Mouse (Mus musculus): ENCODE measurements around the gene Plekha3.

Gene Plekha3

GRCm38 (mm10) chr2:76702751-76703150 lies 27.7 kb downstream of the Plekha3 start:
- no peak for TF ChIP-seq GATA4 (IDR thresholded peaks at IDR 0.05; ENCODE audit: insufficient replicate concordance, low read length)

GRCm38 (mm10) chr2:76705655-76706054 lies 30.6 kb downstream of the Plekha3 start:
- TF ChIP-seq GATA4 (IDR thresholded peaks at IDR 0.05; ENCODE audit: insufficient replicate concordance, low read length), result no peak

GRCm38 (mm10) chr2:76708512-76708911 lies 33.4 kb downstream of the Plekha3 start:
- TF ChIP-seq GATA4 (IDR thresholded peaks at IDR 0.05; ENCODE audit: insufficient replicate concordance, low read length), result no peak

- no peak for TF ChIP-seq GATA4 (IDR thresholded peaks at IDR 0.05; ENCODE audit: insufficient replicate concordance, low read length)
These were observed 39.9 kb downstream of the Plekha3 start for GRCm38 (mm10) chr2:76714984-76715383.

GRCm38 (mm10) chr2:76719650-76720049 lies 44.6 kb downstream of the Plekha3 start:
- TF ChIP-seq GATA4 (IDR thresholded peaks at IDR 0.05; ENCODE audit: insufficient replicate concordance, low read length), result no peak
